ENCODE assay signal across 11 mouse cellular contexts in the genomic region with DNA sequence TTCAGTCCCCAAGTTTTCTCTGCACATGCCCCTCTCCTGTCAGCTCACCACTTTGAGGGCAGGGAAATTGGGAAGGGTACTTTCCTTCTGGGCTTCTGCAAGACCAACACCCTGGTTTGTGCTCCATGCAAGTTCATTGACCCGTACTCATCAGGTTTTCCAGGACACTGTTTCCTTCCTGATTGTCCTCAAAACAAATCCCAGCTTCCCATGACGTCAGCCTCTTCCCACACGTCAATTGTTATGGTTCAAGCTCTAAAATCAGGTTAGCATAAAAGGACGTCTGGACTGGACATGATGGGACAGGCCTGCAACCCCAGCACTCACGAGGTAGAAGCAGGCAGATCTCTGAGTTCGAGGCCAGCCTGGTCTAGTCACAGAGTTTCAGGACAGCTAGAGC.
A peak's percentile ranks its signal among the peaks of the same experiment; 100 is the strongest.
DNase-seq lines count a peak whose midpoint lies in the region; ATAC-seq and TF ChIP-seq lines count a peak whose summit lies in the region.
"Had no signal": no experiment of that assay in that cellular context is flagged by ENCODE, and none has a peak within 500 bp of the region (broad histone marks: within the 10 kb centered on the region; RNA-seq: fewer than 3 reads in every experiment).

No protein-coding gene starts in this region.

- intact Hi-C loops in left cerebral cortex, postnatal 10 days (cut with DNase I), result no loop called here

- H3K9me3 ChIP-seq in forebrain, embryonic 13.5 days (replicated peaks), result no peaks in the 10 kb centered on the region
- H3K9me3 ChIP-seq in forebrain, embryonic 10.5 days, result no peaks in the 10 kb centered on the region
- H3K9me3 ChIP-seq: limb, embryonic 13.5 days; midbrain, embryonic 15.5 days had no signal

- 37% methylated on average over 6 of the region's 6 CpGs for WGBS in forebrain, embryonic 13.5 days
- WGBS in forebrain, embryonic 10.5 days, result 53% methylated on average over 6 of the region's 6 CpGs
- 58% methylated on average over 6 of the region's 6 CpGs for WGBS in kidney, adult 2 months

- H3K27ac ChIP-seq in forebrain, embryonic 13.5 days, result peak overlapping the region; percentile 15
- H3K27ac ChIP-seq in forebrain, embryonic 10.5 days, result no peak overlapping the region
- peak overlapping the region; percentile 48; the same call in 1 of the 2 replicates for H3K27ac ChIP-seq in kidney, adult 2 months (ENCODE audit: insufficient read depth, low read depth, low read length)
- H3K27ac ChIP-seq: limb, embryonic 13.5 days had no signal

- H3K27me3 ChIP-seq in forebrain, embryonic 13.5 days, result no peaks in the 10 kb centered on the region
- H3K27me3 ChIP-seq in forebrain, embryonic 10.5 days (ENCODE audit: poor library complexity, severe bottlenecking), result no peaks in the 10 kb centered on the region
- H3K27me3 ChIP-seq in kidney, adult 2 months (replicated peaks; ENCODE audit: control insufficient read depth, insufficient read depth, low read length), result no peaks in the 10 kb centered on the region
- H3K27me3 ChIP-seq: limb, embryonic 13.5 days; midbrain, embryonic 15.5 days had no signal

- no peak for TF ChIP-seq POLR2A in kidney, adult 2 months (IDR thresholded peaks at IDR 0.05; ENCODE audit: low read depth, low read length)

- no peak for DNase-seq in forebrain, embryonic 10.5 days (ENCODE audit: extremely low spot score, low spot score)
- peak; percentile 68 for DNase-seq in kidney, adult 2 months
- no peak for DNase-seq in kidney, postnatal 4 days
- DNase-seq in kidney, postnatal 10 days, result peak; percentile 30
- peak; percentile 25 for DNase-seq in retina, postnatal 1 day
- no peak for DNase-seq in thymus, adult 18-20 months
- DNase-seq in left cerebral cortex, postnatal 10 days (ENCODE audit: extremely low spot score in 1 of 2, low spot score in 2 of 2), result no peak

- no peak overlapping the region for H3K9ac ChIP-seq in forebrain, embryonic 13.5 days
- H3K9ac ChIP-seq: limb, embryonic 13.5 days; midbrain, embryonic 15.5 days had no signal

- no peak overlapping the region for H3K4me3 ChIP-seq in forebrain, embryonic 13.5 days
- H3K4me3 ChIP-seq in forebrain, embryonic 10.5 days, result no peak overlapping the region
- no peak overlapping the region for H3K4me3 ChIP-seq in kidney, adult 2 months (ENCODE audit: insufficient read depth, low read depth, low read length)
- H3K4me3 ChIP-seq: limb, embryonic 13.5 days; midbrain, embryonic 15.5 days had no signal

- no peaks in the 10 kb centered on the region for H3K36me3 ChIP-seq in forebrain, embryonic 13.5 days (ENCODE audit: poor library complexity, severe bottlenecking)
- no peaks in the 10 kb centered on the region for H3K36me3 ChIP-seq in forebrain, embryonic 10.5 days (replicated peaks)
- no peaks in the 10 kb centered on the region for H3K36me3 ChIP-seq in kidney, adult 2 months (ENCODE audit: control insufficient read depth, insufficient read depth, low read length)
- H3K36me3 ChIP-seq: limb, embryonic 13.5 days; midbrain, embryonic 15.5 days had no signal

- 0 out of 2 replicates have a peak, but pooled peaks have one; percentile 5 for ATAC-seq in forebrain, embryonic 13.5 days
- ATAC-seq: activated CD4-positive, CD25-positive, alpha-beta regulatory T cell, adult 4 months had no signal

- no peak for TF ChIP-seq CTCF in kidney, adult 2 months (conservative IDR thresholded peaks at IDR 0.05; ENCODE audit: insufficient read depth, insufficient read length, low read depth, low read length)

- H3K4me1 ChIP-seq in forebrain, embryonic 13.5 days, result peaks cover 30% of the 10 kb centered on the region
- peaks cover 24% of the 10 kb centered on the region for H3K4me1 ChIP-seq in forebrain, embryonic 10.5 days
- 0 out of 2 replicates have a peak, but pooled peaks cover 2% of the 10 kb centered on the region for H3K4me1 ChIP-seq in kidney, adult 2 months (ENCODE audit: control insufficient read depth, insufficient read depth, low read length)

- no peak overlapping the region for H3K4me2 ChIP-seq in forebrain, embryonic 13.5 days
- H3K4me2 ChIP-seq: limb, embryonic 13.5 days had no signal

Comparison
In these comparisons a context has a peak if more than half of its experiments do, and no peak if none do; other contexts are left out.
1. DNase-seq: peak in kidney, adult 2 months (single experiment), kidney, postnatal 10 days (single experiment) and retina, postnatal 1 day (single experiment); none in forebrain, embryonic 10.5 days (single experiment), kidney, postnatal 4 days (0 of 2), thymus, adult 18-20 months (0 of 2) and left cerebral cortex, postnatal 10 days (0 of 2).